Mouse (Mus musculus) stomach, embryonic 14.5 days (tissue): ENCODE data around the gene Gata3. TPM values are rescaled to one million over a fixed set of nuclear protein-coding genes. Genes with fewer than 3 reads are reported as not detected.

Source experiments
- ATAC-seq: fragments of 200-750 bp; cut with Nextera tagmentation; 2 replicates; pipeline ENCODE4 v1.8.0; 2017; ENCODE audit warnings: low read depth, moderate TSS enrichment; ENCODE audit not compliant: insufficient number of reproducible peaks, insufficient read depth, low FRiP score
- H3K27ac ChIP-seq: fragments of 300-500 bp; sonication (generic); 2 replicates; pipeline ENCODE4 v1.5.1; 2014; ENCODE audit warnings: mild to moderate bottlenecking, low read length, moderate library complexity, mixed read lengths
- H3K27me3 ChIP-seq: fragments of 300-500 bp; sonication (generic); 2 replicates; pipeline ENCODE4 v1.6.1; 2014; ENCODE audit warnings: low read length, control low read depth, mixed read lengths; ENCODE audit not compliant: control insufficient read depth, insufficient read depth
- H3K36me3 ChIP-seq: fragments of 300-500 bp; sonication (generic); 2 replicates; pipeline ENCODE4 v1.6.1; 2014; ENCODE audit warnings: mild to moderate bottlenecking, control low read depth, low read length, moderate library complexity, mixed read lengths; ENCODE audit not compliant: control insufficient read depth, insufficient read depth
- H3K4me1 ChIP-seq: fragments of 300-500 bp; sonication (generic); 2 replicates; pipeline ENCODE4 v1.6.1; 2014; ENCODE audit warnings: low read length, control low read depth, mixed read lengths; ENCODE audit not compliant: control insufficient read depth, insufficient read depth
- H3K4me2 ChIP-seq: fragments of 300-500 bp; sonication (generic); replicated peaks from 2 replicates; pipeline ENCODE4 v1.6.1; 2014; ENCODE audit warnings: low read depth, low read length, control low read depth
- H3K4me3 ChIP-seq: fragments of 300-500 bp; sonication (generic); 2 replicates; pipeline ENCODE4 v1.5.1; 2014; ENCODE audit warnings: low read depth, low read length, control low read depth
- H3K9ac ChIP-seq: fragments of 300-500 bp; sonication (generic); replicated peaks from 2 replicates; pipeline ENCODE4 v1.6.1; 2014; ENCODE audit warnings: low read depth, mild to moderate bottlenecking, control low read depth, low read length, moderate library complexity, mixed read lengths
- H3K9me3 ChIP-seq: fragments of 300-500 bp; sonication (generic); 2 replicates; pipeline ENCODE4 v1.6.1; 2016; ENCODE audit warnings: low read depth, low read length, control low read depth; ENCODE audit not compliant: control insufficient read depth
- whole genome bisulfite sequencing: fragments of 180-500 bp; shearing (Covaris S2); extraction: QIAGEN DNeasy Blood & Tissue Kit; methylation state at CpG from one replicate; pipeline ENCODE4 v1.1.7; 2014; 5-methylcytosine and 5-hydroxymethylcytosine counted together
- polyA plus RNA-seq: library from polyadenylated mRNA; unstranded; fragments of >200 nt; fragmentation: Nextera tagmentation; extraction: Ambion mirVana; gene quantifications from 2 replicates; pipeline ENCODE4 v1.2.1, GENCODE M21; 2014

Gene Gata3
- polyA plus RNA-seq, 1 experiment from 2014 or later = 4.8 TPM

- Histone ChIP-seq H3K27ac (no peak within 1 kb of the TSS), H3K4me1 (no peaks in the 10 kb centered on the region)
Observed at GRCm38 (mm10) chr2:9888913-9889650, 752 bp downstream of the Gata3 start, which contains the start of gene 9230102O04Rik. Gene 9230102O04Rik (minus strand): TSS chr2:9889540.

GRCm38 (mm10) chr2:9887636-9888035 is 2.2 kb downstream of the Gata3 start:
- no peak overlapping the region for H3K4me2 ChIP-seq
- no peak for ATAC-seq

More at GRCm38 (mm10) chr2:9888913-9889650, 752 bp downstream of the Gata3 start, which contains the start of gene 9230102O04Rik:
- Histone ChIP-seq H3K36me3 (no peaks in the 10 kb centered on the region), H3K27me3 (peaks cover 66% of the 10 kb centered on the region), H3K9ac (no peak within 1 kb of the TSS), H3K4me2 (peak within 1 kb of the TSS; percentile 26), H3K9me3 (no peaks in the 10 kb centered on the region), H3K4me3 (0 out of 2 replicates have a peak within 1 kb of the TSS, but pooled peaks have one; percentile 1)
- WGBS = 2% methylated on average over 30 of the region's 30 CpGs
- ATAC-seq = 0 out of 2 replicates have a peak, but pooled peaks have one; percentile 64

GRCm38 (mm10) chr2:9886921-9887610 is 2.8 kb downstream of the Gata3 start:
- WGBS = 3% methylated on average over 7 of the region's 7 CpGs
- H3K4me3 ChIP-seq = no peak overlapping the region
- no peak overlapping the region for H3K27ac ChIP-seq

More at GRCm38 (mm10) chr2:9887636-9888035, 2.2 kb downstream of the Gata3 start:
- Histone ChIP-seq H3K27ac (no peak overlapping the region), H3K9ac (no peak overlapping the region), H3K4me3 (no peak overlapping the region), H3K4me1 (no peaks in the 10 kb centered on the region), H3K9me3 (no peaks in the 10 kb centered on the region), H3K27me3 (peaks cover 60% of the 10 kb centered on the region), H3K36me3 (no peaks in the 10 kb centered on the region)
- WGBS = 4% methylated on average over 7 of the region's 7 CpGs

GRCm38 (mm10) chr2:9886031-9886430 is 3.8 kb downstream of the Gata3 start:
- Histone ChIP-seq H3K27me3 (peaks cover 56% of the 10 kb centered on the region), H3K4me3 (no peak overlapping the region), H3K36me3 (no peaks in the 10 kb centered on the region), H3K9ac (no peak overlapping the region), H3K9me3 (no peaks in the 10 kb centered on the region), H3K4me1 (peaks cover 5% of the 10 kb centered on the region; the same call in 1 of the 2 replicates), H3K27ac (no peak overlapping the region), H3K4me2 (no peak overlapping the region)
- 24% methylated on average over 3 of the region's 3 CpGs for WGBS
- no peak for ATAC-seq

More at GRCm38 (mm10) chr2:9886921-9887610, 2.8 kb downstream of the Gata3 start:
- Histone ChIP-seq H3K4me1 (no peaks in the 10 kb centered on the region), H3K27me3 (peaks cover 55% of the 10 kb centered on the region), H3K4me2 (no peak overlapping the region), H3K9ac (no peak overlapping the region), H3K36me3 (no peaks in the 10 kb centered on the region), H3K9me3 (no peaks in the 10 kb centered on the region)
- no peak for ATAC-seq

GRCm38 (mm10) chr2:9885217-9885770 is 4.5 kb downstream of the Gata3 start:
- no peak overlapping the region for H3K27ac ChIP-seq
- H3K9me3 ChIP-seq = no peaks in the 10 kb centered on the region
- no peak for ATAC-seq
- no peak overlapping the region for H3K4me3 ChIP-seq
- H3K9ac ChIP-seq = no peak overlapping the region
- H3K36me3 ChIP-seq = no peaks in the 10 kb centered on the region
- H3K4me1 ChIP-seq = peaks cover 7% of the 10 kb centered on the region; the same call in 1 of the 2 replicates
- peaks cover 53% of the 10 kb centered on the region for H3K27me3 ChIP-seq
- H3K4me2 ChIP-seq = no peak overlapping the region
- 6% methylated on average over 14 of the region's 14 CpGs for WGBS

- H3K9ac ChIP-seq = no peak overlapping the region
- no peaks in the 10 kb centered on the region for H3K9me3 ChIP-seq
- no peak overlapping the region for H3K4me2 ChIP-seq
- H3K27me3 ChIP-seq = peaks cover 50% of the 10 kb centered on the region
- no peaks in the 10 kb centered on the region for H3K36me3 ChIP-seq
- no peak for ATAC-seq
- peaks cover 7% of the 10 kb centered on the region; the same call in 1 of the 2 replicates for H3K4me1 ChIP-seq
- H3K27ac ChIP-seq = no peak overlapping the region
- WGBS = 8% methylated on average over 15 of the region's 15 CpGs
- H3K4me3 ChIP-seq = no peak overlapping the region
Observed at GRCm38 (mm10) chr2:9884533-9885216, 5.2 kb downstream of the Gata3 start.

- H3K27ac ChIP-seq = no peak overlapping the region
- H3K9ac ChIP-seq = no peak overlapping the region
- H3K36me3 ChIP-seq = no peaks in the 10 kb centered on the region
- peaks cover 7% of the 10 kb centered on the region; the same call in 1 of the 2 replicates for H3K4me1 ChIP-seq
- H3K4me3 ChIP-seq = no peak overlapping the region
- ATAC-seq = no peak
- H3K9me3 ChIP-seq = no peaks in the 10 kb centered on the region
- 2% methylated on average over 27 of the region's 27 CpGs for WGBS
- 0 out of 2 replicates have a peak overlapping the region, but pooled peaks have one; percentile 7 for H3K4me2 ChIP-seq
- peaks cover 44% of the 10 kb centered on the region for H3K27me3 ChIP-seq
Observed at GRCm38 (mm10) chr2:9883803-9884532, 5.9 kb downstream of the Gata3 start.
